Mouse (Mus musculus): ENCODE results near the gene Wfdc5.
"Not testable (repeated sequence)": the region's sequence is repeated elsewhere in the genome, so short reads cannot be mapped to it uniquely, and the experiment has no call there.

The Wfdc5 gene

GRCm38 (mm10) chr2:164182692-164183255, at the start of gene Wfdc5:
Gene Wfdc5, minus strand, starts transcription at chr2:164182742.
- ATAC-seq (ENCODE audit: insufficient number of reproducible peaks, low FRiP score, low TSS enrichment): no peak

DNA sequence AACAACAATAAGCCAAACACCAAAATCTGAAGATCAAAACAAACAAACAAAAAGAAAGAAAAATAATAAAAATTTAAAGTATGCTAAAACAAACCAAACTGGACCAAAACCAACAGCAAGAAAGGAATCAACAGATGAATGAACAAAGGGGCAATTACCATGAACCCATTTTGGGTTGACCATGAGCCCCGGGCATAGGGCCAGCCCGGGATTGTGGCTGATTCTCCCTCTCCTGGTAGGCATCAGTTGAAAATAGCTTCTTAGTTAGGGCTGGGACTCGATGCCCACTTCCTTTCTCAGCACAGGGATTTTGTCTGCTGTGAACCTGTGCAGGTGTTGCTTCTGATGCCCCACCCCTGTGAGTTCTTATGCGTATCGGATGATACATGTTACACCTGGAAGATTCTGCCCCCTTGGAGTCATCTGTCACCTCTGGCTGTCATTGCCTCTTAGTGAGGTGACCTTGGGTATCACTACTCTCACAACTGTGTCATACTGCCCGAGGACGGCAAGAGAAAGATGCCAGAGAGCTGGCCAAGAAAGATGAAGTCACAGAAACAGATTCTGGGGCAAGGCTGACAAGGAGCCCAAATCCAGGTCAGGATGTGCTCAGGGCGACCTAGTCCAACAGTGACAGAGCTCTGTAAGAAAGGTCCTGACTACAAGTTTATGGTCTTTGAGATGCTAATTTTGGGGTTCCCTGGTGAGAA, 46.0 kb upstream of the Wfdc5 start:
- no peak for ATAC-seq (ENCODE audit: insufficient number of reproducible peaks, low FRiP score, low TSS enrichment)

GRCm38 (mm10) chr2:164221522-164221921, 39.0 kb upstream of the Wfdc5 start, which contains the start of gene Wfdc15b:
Gene Wfdc15b, minus strand, starts transcription at chr2:164221660.
- no peak for ATAC-seq (ENCODE audit: insufficient number of reproducible peaks, low FRiP score, low TSS enrichment)

DNA sequence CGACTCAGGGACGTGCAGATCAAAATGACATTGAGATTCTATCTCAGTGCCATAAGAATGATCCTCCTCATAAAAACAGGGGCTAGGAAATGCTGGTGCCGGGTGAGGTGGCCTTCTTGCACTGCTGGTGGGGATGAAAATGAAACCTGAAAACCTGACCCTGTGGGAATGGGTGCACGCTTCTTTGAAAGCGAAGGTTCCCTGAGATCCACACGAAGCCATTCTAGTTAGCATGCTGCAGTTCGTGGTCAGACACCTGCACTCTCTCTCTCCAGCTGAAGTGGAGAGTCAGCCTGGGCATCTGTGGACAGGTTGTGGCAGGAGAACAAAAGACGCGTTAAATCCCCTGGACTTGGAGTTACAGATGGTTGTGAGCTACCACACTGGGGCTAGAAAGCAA, 36.8 kb upstream of the Wfdc5 start:
- no peak for ATAC-seq (ENCODE audit: insufficient number of reproducible peaks, low FRiP score, low TSS enrichment)

DNA sequence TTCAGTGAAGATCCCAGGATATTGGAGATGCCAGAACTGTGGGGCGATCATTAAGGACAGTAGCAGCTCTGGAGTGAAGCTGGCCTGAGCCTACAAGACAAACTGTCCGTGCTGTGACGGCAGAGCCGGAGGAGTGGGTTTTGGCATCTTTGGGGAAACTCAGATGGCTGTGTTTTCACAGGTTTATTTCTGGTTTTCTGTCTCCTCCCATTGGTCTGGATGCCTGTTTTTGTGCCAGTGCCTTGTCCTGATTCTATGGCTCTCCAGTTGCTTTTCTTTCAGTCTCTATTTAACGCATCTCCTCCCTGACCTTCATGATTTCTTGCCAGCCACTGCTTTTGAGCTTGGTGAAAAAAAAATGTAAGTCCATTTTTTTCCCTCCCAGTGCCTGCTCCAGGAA, 30.2 kb upstream of the Wfdc5 start:
- ATAC-seq (ENCODE audit: insufficient number of reproducible peaks, low FRiP score, low TSS enrichment): no peak

- no peak for ATAC-seq (ENCODE audit: insufficient number of reproducible peaks, low FRiP score, low TSS enrichment)
Measured at GRCm38 (mm10) chr2:164210892-164211291, 28.4 kb upstream of the Wfdc5 start.

- ATAC-seq (ENCODE audit: insufficient number of reproducible peaks, low FRiP score, low TSS enrichment): peak; percentile 98
Measured at GRCm38 (mm10) chr2:164206676-164207075, 24.1 kb upstream of the Wfdc5 start.

GRCm38 (mm10) chr2:164206011-164206410, 23.5 kb upstream of the Wfdc5 start:
- ATAC-seq (ENCODE audit: insufficient number of reproducible peaks, low FRiP score, low TSS enrichment): not testable (repeated sequence)

DNA sequence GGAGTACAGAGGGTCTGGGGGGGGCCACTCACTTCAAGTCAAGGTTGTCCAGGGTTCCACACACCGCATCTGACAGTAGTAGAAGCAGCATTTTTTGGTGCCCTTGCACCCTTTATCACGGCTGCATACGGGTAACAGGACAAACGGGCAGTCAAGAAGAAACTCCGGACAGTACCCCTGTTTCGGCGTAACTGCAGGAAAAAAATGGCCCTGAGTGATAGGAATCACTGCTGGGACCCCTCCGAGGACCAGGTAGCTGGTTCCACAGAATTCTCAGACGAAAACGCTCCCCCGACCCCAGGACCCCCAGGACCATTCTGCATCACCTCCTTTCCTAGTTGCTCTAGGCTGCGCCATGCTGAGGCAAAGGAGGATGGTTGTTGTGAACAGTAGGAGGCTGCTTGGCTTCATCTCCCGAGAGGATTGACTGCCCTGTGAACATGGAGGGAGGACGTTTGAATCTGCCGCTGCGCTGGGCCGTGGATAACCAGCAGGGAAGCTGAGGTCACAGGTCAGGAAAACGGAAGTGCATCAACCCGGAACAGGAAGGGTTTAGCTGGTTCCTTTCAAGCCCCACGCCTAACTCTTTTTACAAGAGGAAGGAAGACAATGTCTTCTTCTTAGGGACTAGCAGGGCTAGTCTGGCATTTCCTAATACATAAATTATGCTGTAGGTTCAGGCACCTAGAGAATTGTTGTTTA, 17.2 kb upstream of the Wfdc5 start, which contains the start of gene Wfdc15a:
Wfdc15a (minus strand) TSS at position 505 of the 702 bp plus-strand sequence.
- no peak for ATAC-seq (ENCODE audit: insufficient number of reproducible peaks, low FRiP score, low TSS enrichment)

GRCm38 (mm10) chr2:164196700-164196990, 14.1 kb upstream of the Wfdc5 start:
- no peak for ATAC-seq (ENCODE audit: insufficient number of reproducible peaks, low FRiP score, low TSS enrichment)

DNA sequence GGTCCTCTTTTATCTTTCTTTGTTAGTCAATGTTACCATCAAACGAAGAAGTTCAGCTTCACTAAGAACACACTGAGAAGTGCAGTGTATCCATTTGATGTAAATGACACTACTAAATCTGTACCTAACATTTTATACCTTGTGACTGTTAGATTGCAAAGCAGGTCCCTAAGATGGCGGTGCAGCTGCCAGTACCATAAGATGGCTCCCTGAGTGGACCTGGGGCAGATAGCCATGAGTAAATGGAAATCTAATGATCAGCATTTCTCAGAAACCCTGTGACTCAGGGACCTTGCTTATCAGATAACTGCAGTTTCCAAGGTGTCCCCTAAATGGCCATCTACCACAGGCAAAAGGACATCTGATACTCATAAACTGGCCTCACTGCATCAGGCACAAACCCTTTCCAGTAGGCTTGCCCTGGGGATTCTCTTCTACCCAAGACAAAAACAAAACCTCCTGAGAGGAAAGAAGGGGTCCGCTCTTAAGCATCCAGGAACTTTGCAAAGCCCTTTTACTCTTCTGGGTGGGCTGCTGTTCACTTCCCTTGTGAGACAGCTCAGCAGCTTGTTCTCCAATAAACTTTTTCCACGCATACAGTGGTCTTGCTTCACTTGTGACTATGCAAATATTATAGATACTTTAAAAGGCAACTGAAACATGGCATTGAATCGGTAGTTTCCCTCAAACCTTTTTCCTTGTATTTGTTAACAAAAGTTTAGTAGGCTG, 13.6 kb upstream of the Wfdc5 start:
- ATAC-seq (ENCODE audit: insufficient number of reproducible peaks, low FRiP score, low TSS enrichment): no peak

DNA sequence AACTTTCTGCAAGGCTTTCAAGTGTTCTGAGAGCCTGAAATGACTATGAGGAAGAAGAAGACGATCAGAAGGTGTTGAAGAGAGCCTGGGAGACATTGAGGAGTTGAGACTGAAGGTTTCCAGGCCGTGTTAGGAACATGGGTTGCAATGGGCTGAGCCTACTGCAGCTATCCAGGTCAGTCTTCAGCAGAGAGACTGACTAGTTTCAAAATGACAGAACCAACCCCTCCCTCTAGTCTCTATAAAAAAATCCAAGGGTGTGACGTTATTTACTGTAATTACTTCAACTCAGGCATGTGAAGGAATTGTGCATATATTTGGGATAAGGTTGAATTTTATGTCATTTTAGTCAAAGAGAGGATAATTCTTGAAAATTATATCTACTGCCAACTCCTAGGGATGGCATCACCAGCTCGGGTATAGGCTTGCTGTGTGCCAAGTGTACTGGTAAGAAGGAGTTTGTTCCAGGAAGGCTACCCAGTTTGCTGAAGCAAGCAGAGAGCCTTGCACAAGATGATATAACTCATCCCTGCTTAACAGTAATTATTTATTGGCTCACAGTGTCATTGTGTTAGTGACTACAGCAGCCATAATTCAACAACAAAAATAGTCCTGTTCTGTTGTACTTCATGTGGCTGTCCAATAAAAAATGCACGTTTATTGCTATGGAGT, 12.6 kb upstream of the Wfdc5 start:
- ATAC-seq (ENCODE audit: insufficient number of reproducible peaks, low FRiP score, low TSS enrichment): no peak

DNA sequence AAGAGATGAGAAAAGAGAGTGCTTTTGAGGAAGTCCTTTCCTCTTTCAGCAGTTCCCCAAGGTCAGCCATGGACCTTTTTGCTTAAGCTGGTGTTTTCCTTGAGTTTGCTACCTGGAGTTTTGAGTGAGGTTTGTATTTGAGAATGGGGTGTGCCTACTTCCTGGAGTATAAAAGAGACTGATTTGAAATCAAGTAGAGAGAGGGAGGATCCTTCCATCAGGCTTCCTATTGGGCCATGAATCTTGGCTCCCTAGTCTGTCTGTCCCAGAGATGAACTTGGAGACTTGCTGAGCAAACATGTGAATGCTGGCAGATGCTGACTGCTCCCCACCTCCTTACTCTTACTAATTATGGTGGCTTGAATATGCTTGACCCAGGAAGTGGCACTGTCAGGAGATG, 9.7 kb upstream of the Wfdc5 start:
- ATAC-seq (ENCODE audit: insufficient number of reproducible peaks, low FRiP score, low TSS enrichment): no peak

DNA sequence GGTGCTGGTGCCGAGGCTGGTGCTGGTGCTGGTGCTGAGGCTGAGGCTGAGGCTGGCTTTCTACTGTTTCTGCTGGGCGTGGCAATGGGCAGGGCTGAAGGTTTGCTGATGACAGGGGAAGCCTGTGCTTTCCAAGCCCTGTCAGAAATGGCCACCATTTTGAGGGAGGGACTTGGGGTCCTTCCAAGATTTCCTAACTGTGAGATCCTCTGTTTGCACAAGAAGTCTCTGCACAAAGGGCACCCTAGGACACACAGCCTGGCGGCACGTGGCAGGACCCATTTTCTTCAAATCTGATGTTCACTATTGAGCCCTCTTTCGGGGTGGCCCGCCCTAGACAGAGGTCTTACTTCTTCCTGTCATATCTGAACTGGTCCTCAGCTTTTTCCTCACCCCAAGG, 8.0 kb upstream of the Wfdc5 start, which contains the start of gene Wfdc12:
Wfdc12 (minus strand) TSS at position 33 of the 400 bp plus-strand sequence.
- ATAC-seq (ENCODE audit: insufficient number of reproducible peaks, low FRiP score, low TSS enrichment): no peak

DNA sequence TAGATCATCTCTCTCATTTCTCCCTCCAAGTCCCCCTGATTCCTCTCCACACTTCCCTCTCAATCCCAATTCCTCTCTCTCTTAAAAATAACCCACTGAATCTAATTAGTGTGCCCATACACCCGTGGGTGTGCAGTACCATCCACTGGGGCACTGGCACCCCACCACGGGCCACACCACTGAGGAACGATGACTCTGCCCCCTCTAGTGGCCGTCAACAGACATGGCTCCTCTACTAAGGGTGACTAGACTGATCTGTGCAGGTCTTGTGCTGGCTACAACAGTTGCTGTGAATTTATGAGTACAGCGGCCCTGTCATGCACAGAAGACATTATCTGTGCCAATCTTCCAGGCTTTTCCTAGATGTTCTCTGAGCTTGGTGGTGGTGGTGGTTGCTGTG, 6.2 kb upstream of the Wfdc5 start:
- no peak for ATAC-seq (ENCODE audit: insufficient number of reproducible peaks, low FRiP score, low TSS enrichment)

GRCm38 (mm10) chr2:164184145-164184719, 1.7 kb upstream of the Wfdc5 start:
- ATAC-seq (ENCODE audit: insufficient number of reproducible peaks, low FRiP score, low TSS enrichment): no peak

DNA sequence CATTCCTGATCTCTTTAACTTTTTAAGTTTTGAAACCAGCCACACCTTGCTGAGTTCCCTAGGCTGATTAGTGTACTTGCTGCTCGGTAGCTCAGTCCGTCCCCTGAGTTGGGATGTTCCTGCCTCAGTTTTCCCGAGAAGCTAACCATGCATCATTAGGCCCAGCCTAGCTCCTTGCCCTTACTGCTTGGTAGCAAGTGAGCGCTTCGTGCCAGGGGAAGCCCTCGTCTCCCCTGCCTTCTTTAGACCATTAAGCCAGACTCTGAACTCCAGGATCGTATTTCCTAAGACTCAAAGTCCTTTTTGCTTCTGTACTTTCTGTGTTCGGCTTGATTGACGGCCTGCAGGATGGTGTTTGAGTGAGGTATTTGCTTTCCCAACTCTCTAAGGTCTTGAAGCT, 798 bp upstream of the Wfdc5 start:
- ATAC-seq (ENCODE audit: insufficient number of reproducible peaks, low FRiP score, low TSS enrichment): no peak

GRCm38 (mm10) chr2:164180770-164181169, 1.8 kb downstream of the Wfdc5 start:
- ATAC-seq (ENCODE audit: insufficient number of reproducible peaks, low FRiP score, low TSS enrichment): no peak

DNA sequence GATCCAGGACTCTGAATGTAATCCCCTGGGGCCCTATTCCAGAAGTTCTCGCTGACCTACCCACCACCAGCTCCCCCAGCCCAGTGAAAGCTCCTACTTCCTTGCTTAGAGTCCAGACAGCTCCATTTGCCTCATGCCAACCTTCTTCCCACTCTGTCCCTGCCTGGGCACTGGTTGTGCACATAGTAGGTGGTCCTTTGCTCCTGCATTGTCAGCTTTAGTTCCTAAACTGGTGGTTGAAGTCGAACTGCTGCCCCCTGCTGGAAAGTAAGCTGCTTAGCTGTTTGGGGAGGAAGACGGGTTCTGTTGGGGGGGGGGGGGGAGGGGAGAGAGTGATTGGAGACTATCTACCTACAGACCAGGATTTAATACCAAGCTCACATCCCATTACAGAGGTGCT, 2.4 kb downstream of the Wfdc5 start:
- ATAC-seq (ENCODE audit: insufficient number of reproducible peaks, low FRiP score, low TSS enrichment): no peak

GRCm38 (mm10) chr2:164177831-164178230, 4.7 kb downstream of the Wfdc5 start:
- no peak for ATAC-seq (ENCODE audit: insufficient number of reproducible peaks, low FRiP score, low TSS enrichment)

Data from cerebellum, adult (tissue).